Mouse (Mus musculus) megakaryocyte-erythroid progenitor cell, adult 5 weeks (primary cell): Measurements from ENCODE around the gene Vmn1r19. TPM values are rescaled to one million over a fixed set of nuclear protein-coding genes. Genes with fewer than 3 reads are reported as not detected.

ENCODE experiments used
- polyA plus RNA-seq: library from polyadenylated mRNA; stranded (reverse); fragments of >175 nt; gene quantifications from 2 replicates; pipeline ENCODE4 v1.2.3, GENCODE M21; 2012

Vmn1r19 gene
- polyA plus RNA-seq, result not detected in 2 replicates

DNA sequence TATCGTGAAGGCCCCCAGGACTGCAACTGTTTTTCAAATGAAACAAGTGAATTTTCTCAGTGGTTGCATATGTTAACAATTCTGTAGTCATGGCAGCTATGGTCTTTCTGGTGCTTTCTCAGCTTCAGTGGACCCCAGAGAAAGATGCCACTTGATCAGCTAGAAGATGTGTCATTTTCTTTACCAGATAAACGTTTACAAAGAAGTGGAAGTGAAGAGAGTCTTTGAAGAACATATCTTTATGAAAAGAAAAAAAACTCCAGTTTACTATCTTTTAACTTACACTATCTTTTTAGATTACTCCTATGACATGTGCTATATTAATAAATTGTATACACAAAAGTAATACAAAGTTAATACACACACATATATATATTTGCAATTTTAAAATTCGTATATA, at the start of gene Vmn1r19:
Gene Vmn1r19 (plus strand): TSS at position 301 of the 400 bp plus-strand sequence.

DNA sequence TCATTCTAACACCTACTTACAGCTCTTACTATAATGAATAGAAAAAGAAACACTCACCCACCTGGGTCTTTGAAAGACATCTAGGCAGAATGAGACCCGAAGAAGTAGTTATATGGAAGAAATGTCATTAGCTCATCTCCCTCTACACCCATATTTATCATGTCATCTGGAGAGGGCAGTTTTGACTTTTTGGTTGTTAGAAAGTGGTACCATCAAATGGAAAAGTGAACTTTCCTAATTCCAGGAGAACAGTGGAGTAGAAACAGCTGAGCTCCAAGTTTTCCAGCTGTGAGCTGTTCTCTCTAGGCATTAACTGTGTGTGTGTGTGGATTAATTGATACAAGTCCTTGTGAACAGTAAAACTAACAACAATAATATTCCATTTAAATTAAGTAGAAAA, 40.0 kb upstream of the Vmn1r19 start, which contains the start of gene Vmn1r17:
Gene Vmn1r17 (minus strand): TSS at position 101 of the 400 bp plus-strand sequence.

DNA sequence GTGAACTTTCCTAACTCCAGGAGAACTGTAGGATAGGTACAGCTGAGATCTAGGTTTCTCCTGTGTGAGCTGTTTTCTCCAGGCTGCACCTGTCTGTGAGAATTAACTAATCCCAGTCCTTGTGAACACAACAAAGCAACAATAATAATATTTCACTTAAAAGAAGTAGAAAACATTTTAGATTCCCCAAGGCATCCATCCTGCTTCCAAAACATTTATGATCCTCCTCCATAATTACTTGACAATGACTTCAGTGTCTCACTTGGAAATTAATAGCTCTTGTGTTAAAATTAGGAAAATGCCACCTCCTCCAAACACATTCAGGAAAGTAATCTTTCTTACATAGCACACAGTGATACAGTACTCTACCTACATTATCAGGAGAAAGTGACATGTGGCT, 7.9 kb upstream of the Vmn1r19 start, which contains the start of gene Vmn1r18:
Gene Vmn1r18 (minus strand): TSS at position 101 of the 400 bp plus-strand sequence.

DNA sequence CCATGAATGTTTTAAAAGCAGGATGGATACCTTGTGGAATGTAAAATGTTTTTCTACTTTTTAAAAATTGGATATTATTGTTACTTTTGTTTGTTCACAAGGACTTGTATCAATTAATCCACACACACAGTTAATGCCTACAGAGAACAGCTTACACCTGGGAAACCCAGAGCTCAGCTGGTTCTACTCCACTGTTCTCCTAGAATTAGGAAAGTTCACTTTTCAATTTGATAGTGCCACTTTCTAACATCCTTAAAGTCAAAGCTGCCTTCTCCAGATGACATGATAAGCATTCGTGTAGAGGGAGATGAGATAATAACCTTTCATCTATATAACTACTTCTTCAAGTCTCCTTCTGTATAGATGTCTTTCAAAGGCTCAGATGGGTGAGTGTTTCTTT, 25.1 kb downstream of the Vmn1r19 start, which contains the start of gene Vmn1r20:
Gene Vmn1r20 (plus strand): TSS at position 301 of the 400 bp plus-strand sequence.

Other genes starting within 250 kb of the Vmn1r19 start
- not detected in 2 replicates for gene Vmn1r12, start 246.9 kb upstream of the Vmn1r19 start, polyA plus RNA-seq
- not detected in 2 replicates for gene Vmn1r13, start 200.5 kb upstream of the Vmn1r19 start, polyA plus RNA-seq
- gene Vmn1r14, start 172.1 kb upstream of the Vmn1r19 start, polyA plus RNA-seq, result 0.01 TPM in 1 of 2 replicates, not detected in the other
- gene Vmn1r15, start 145.8 kb upstream of the Vmn1r19 start, polyA plus RNA-seq, result not detected in 2 replicates
- gene Vmn1r16, start 74.3 kb upstream of the Vmn1r19 start, polyA plus RNA-seq, result not detected in 2 replicates
- not detected in 2 replicates for gene Vmn1r17, start 40.1 kb upstream of the Vmn1r19 start, polyA plus RNA-seq
- not detected in 2 replicates for gene Vmn1r18, start 8.0 kb upstream of the Vmn1r19 start, polyA plus RNA-seq
- not detected in 2 replicates for gene Vmn1r20, start 25.1 kb downstream of the Vmn1r19 start, polyA plus RNA-seq
- 0.13 and 0.17 TPM in 2 replicates for gene Ppm1k, start 131.7 kb downstream of the Vmn1r19 start, polyA plus RNA-seq
- 17.8 and 18.7 TPM in 2 replicates for gene Herc6, start 177.2 kb downstream of the Vmn1r19 start, polyA plus RNA-seq